Mouse (Mus musculus): ENCODE measurements around the gene Eif2ak3. TPM values are rescaled to one million over a fixed set of nuclear protein-coding genes. Genes with fewer than 3 reads are reported as not detected.

The Eif2ak3 gene
- 12.4 and 12.6 TPM in 2 replicates for polyA plus RNA-seq (2015; fragmentation: Nextera tagmentation; extraction: Ambion mirVana)

- Histone ChIP-seq H3K36me3 (ENCODE audit: poor library complexity, severe bottlenecking) (no peaks in the 10 kb centered on the region), H3K27me3 (no peaks in the 10 kb centered on the region), H3K9me3 (replicated peaks) (no peaks in the 10 kb centered on the region), H3K4me3 (peak within 1 kb of the TSS; percentile 90), H3K4me1 (peaks cover 34% of the 10 kb centered on the region), H3K9ac (peak within 1 kb of the TSS; percentile 87), H3K27ac (peak within 1 kb of the TSS; percentile 89), H3K4me2 (peak within 1 kb of the TSS; percentile 72)
- peak; percentile 99 for ATAC-seq
- under 1% methylated on average over 47 of the region's 63 CpGs for WGBS
These were observed at the start of gene Eif2ak3 for GRCm38 (mm10) chr6:70844002-70844804. TSS of gene Eif2ak3 (plus strand) at chr6:70844515.

GRCm38 (mm10) chr6:70796940-70797339, 47.4 kb upstream of the Eif2ak3 start:
- Histone ChIP-seq H3K9me3 (replicated peaks) (no peaks in the 10 kb centered on the region), H3K27me3 (no peaks in the 10 kb centered on the region), H3K4me2 (no peak overlapping the region), H3K36me3 (ENCODE audit: poor library complexity, severe bottlenecking) (no peaks in the 10 kb centered on the region), H3K4me3 (no peak overlapping the region), H3K4me1 (peaks cover 6% of the 10 kb centered on the region), H3K27ac (no peak overlapping the region), H3K9ac (no peak overlapping the region)
- no peak for ATAC-seq
- WGBS: 83% methylated on average over 6 of the region's 6 CpGs

- Histone ChIP-seq H3K4me2 (no peak overlapping the region), H3K4me3 (no peak overlapping the region), H3K27ac (no peak overlapping the region), H3K9ac (no peak overlapping the region), H3K27me3 (no peaks in the 10 kb centered on the region), H3K9me3 (replicated peaks) (no peaks in the 10 kb centered on the region), H3K4me1 (peaks cover 4% of the 10 kb centered on the region), H3K36me3 (ENCODE audit: poor library complexity, severe bottlenecking) (no peaks in the 10 kb centered on the region)
- 22% methylated on average over 9 of the region's 9 CpGs for WGBS
- peak; percentile 70 for ATAC-seq
These were observed 46.6 kb upstream of the Eif2ak3 start for GRCm38 (mm10) chr6:70797581-70798251.

GRCm38 (mm10) chr6:70804632-70805031, 39.7 kb upstream of the Eif2ak3 start:
- Histone ChIP-seq H3K36me3 (ENCODE audit: poor library complexity, severe bottlenecking) (no peaks in the 10 kb centered on the region), H3K27ac (no peak overlapping the region), H3K4me3 (no peak overlapping the region), H3K27me3 (no peaks in the 10 kb centered on the region), H3K9ac (no peak overlapping the region), H3K4me2 (no peak overlapping the region), H3K4me1 (peaks cover 6% of the 10 kb centered on the region; the same call in 1 of the 2 replicates), H3K9me3 (replicated peaks) (no peaks in the 10 kb centered on the region)
- 24% methylated on average over 3 of the region's 3 CpGs for WGBS
- peak; percentile 44 for ATAC-seq

- Histone ChIP-seq H3K4me3 (no peak overlapping the region), H3K27ac (no peak overlapping the region), H3K4me1 (peaks cover 6% of the 10 kb centered on the region; the same call in 1 of the 2 replicates), H3K9ac (no peak overlapping the region), H3K36me3 (ENCODE audit: poor library complexity, severe bottlenecking) (no peaks in the 10 kb centered on the region), H3K27me3 (no peaks in the 10 kb centered on the region), H3K4me2 (peak overlapping the region; percentile 29), H3K9me3 (replicated peaks) (no peaks in the 10 kb centered on the region)
- ATAC-seq: peak; percentile 52
- WGBS: 11% methylated on average over 7 of the region's 7 CpGs
These were observed 39.0 kb upstream of the Eif2ak3 start for GRCm38 (mm10) chr6:70805267-70805666.

GRCm38 (mm10) chr6:70805820-70806513, 38.3 kb upstream of the Eif2ak3 start:
- Histone ChIP-seq H3K4me3 (no peak overlapping the region), H3K27ac (no peak overlapping the region), H3K4me2 (peak overlapping the region; percentile 37), H3K27me3 (no peaks in the 10 kb centered on the region), H3K36me3 (ENCODE audit: poor library complexity, severe bottlenecking) (no peaks in the 10 kb centered on the region), H3K9ac (no peak overlapping the region), H3K4me1 (peaks cover 6% of the 10 kb centered on the region; the same call in 1 of the 2 replicates), H3K9me3 (replicated peaks) (no peaks in the 10 kb centered on the region)
- peak; percentile 76 for ATAC-seq
- 10% methylated on average over 13 of the region's 13 CpGs for WGBS

- no peaks in the 10 kb centered on the region for H3K9me3 ChIP-seq (replicated peaks)
These were observed 37.8 kb upstream of the Eif2ak3 start for GRCm38 (mm10) chr6:70806514-70806912.

GRCm38 (mm10) chr6:70810524-70810923, 33.8 kb upstream of the Eif2ak3 start:
- Histone ChIP-seq H3K36me3 (ENCODE audit: poor library complexity, severe bottlenecking) (no peaks in the 10 kb centered on the region), H3K27me3 (no peaks in the 10 kb centered on the region), H3K4me3 (no peak overlapping the region), H3K27ac (no peak overlapping the region), H3K9ac (no peak overlapping the region), H3K4me1 (peaks cover 6% of the 10 kb centered on the region; the same call in 1 of the 2 replicates), H3K9me3 (replicated peaks) (no peaks in the 10 kb centered on the region), H3K4me2 (no peak overlapping the region)
- no peak for ATAC-seq
- 76% methylated on average over 1 of the region's 1 CpGs for WGBS

More at GRCm38 (mm10) chr6:70806514-70806912, 37.8 kb upstream of the Eif2ak3 start:
- 43% methylated on average over 1 of the region's 1 CpGs for WGBS
- H3K4me1 ChIP-seq: peaks cover 6% of the 10 kb centered on the region; the same call in 1 of the 2 replicates
- H3K9ac ChIP-seq: no peak overlapping the region
- peak; percentile 17; the same call in 1 of the 2 replicates for ATAC-seq
- no peaks in the 10 kb centered on the region for H3K27me3 ChIP-seq
- H3K36me3 ChIP-seq (ENCODE audit: poor library complexity, severe bottlenecking): no peaks in the 10 kb centered on the region
- H3K4me3 ChIP-seq: no peak overlapping the region
- H3K27ac ChIP-seq: no peak overlapping the region
- no peak overlapping the region for H3K4me2 ChIP-seq

- WGBS: 22% methylated on average over 6 of the region's 6 CpGs
- Histone ChIP-seq H3K36me3 (ENCODE audit: poor library complexity, severe bottlenecking) (no peaks in the 10 kb centered on the region), H3K9ac (no peak overlapping the region), H3K4me1 (no peaks in the 10 kb centered on the region), H3K4me3 (no peak overlapping the region), H3K27me3 (no peaks in the 10 kb centered on the region), H3K27ac (no peak overlapping the region), H3K4me2 (no peak overlapping the region), H3K9me3 (replicated peaks) (no peaks in the 10 kb centered on the region)
- no peak; the same call in 1 of the 2 replicates for ATAC-seq
These were observed 32.5 kb upstream of the Eif2ak3 start for GRCm38 (mm10) chr6:70811557-70812525.

GRCm38 (mm10) chr6:70812526-70812895, 31.8 kb upstream of the Eif2ak3 start:
- 52% methylated on average over 4 of the region's 4 CpGs for WGBS
- H3K36me3 ChIP-seq (ENCODE audit: poor library complexity, severe bottlenecking): no peaks in the 10 kb centered on the region
- H3K4me1 ChIP-seq: no peaks in the 10 kb centered on the region
- no peak overlapping the region for H3K4me2 ChIP-seq
- no peak overlapping the region for H3K4me3 ChIP-seq
- no peak for ATAC-seq
- H3K9me3 ChIP-seq (replicated peaks): no peaks in the 10 kb centered on the region
- no peak overlapping the region for H3K27ac ChIP-seq
- H3K9ac ChIP-seq: no peak overlapping the region
- no peaks in the 10 kb centered on the region for H3K27me3 ChIP-seq
